Mouse (Mus musculus) stomach, postnatal 0 days (tissue): ENCODE measurements at regions not wholly inside any gene's neighbourhood (a gene's known extent, or its start where the extent isn't known, plus 50 kb on each side); places are given as distances from the start of the nearest gene placed in this dataset.

Experiments
- ATAC-seq: fragments of 200-750 bp; cut with Nextera tagmentation; 2 replicates; pipeline ENCODE4 v1.8.0; 2017; ENCODE audit not compliant: low FRiP score, low TSS enrichment
- DNase-seq: peaks from one replicate; pipeline ENCODE4 v3.0.0-alpha.2; 2016; ENCODE audit warnings: low spot score
- H3K27ac ChIP-seq: fragments of 300-500 bp; sonication (generic); replicated peaks from 2 replicates; pipeline ENCODE4 v1.5.1; 2014; ENCODE audit warnings: mild to moderate bottlenecking, control low read depth
- H3K27me3 ChIP-seq: fragments of 300-500 bp; sonication (generic); 2 replicates; pipeline ENCODE4 v1.6.1; 2014; ENCODE audit warnings: low read length; ENCODE audit not compliant: control insufficient read depth, insufficient read depth
- H3K36me3 ChIP-seq: fragments of 300-500 bp; sonication (generic); 2 replicates; pipeline ENCODE4 v1.6.1; 2014; ENCODE audit warnings: low read length, mixed read lengths; ENCODE audit not compliant: control insufficient read depth, insufficient read depth
- H3K4me1 ChIP-seq: fragments of 300-500 bp; sonication (generic); replicated peaks from 2 replicates; pipeline ENCODE4 v1.6.1; 2014; ENCODE audit warnings: antibody characterized with exemption; ENCODE audit not compliant: control insufficient read depth, insufficient read depth
- H3K4me2 ChIP-seq: fragments of 300-500 bp; sonication (generic); replicated peaks from 2 replicates; pipeline ENCODE4 v1.6.1; 2014; ENCODE audit warnings: low read depth, mild to moderate bottlenecking, control low read depth, moderate library complexity
- H3K4me3 ChIP-seq: fragments of 300-500 bp; sonication (generic); 2 replicates; pipeline ENCODE4 v1.5.1; 2014; ENCODE audit warnings: low read depth, low read length, control low read depth
- H3K9ac ChIP-seq: fragments of 300-500 bp; sonication (generic); 2 replicates; pipeline ENCODE4 v1.6.1; 2014; ENCODE audit warnings: mild to moderate bottlenecking, low read length, control low read depth, mixed read lengths
- H3K9me3 ChIP-seq: fragments of 300-500 bp; sonication (generic); 2 replicates; pipeline ENCODE4 v1.6.1; 2016; ENCODE audit warnings: low read length; ENCODE audit not compliant: control insufficient read depth
- CTCF ChIP-seq: IDR thresholded peaks from 2 replicates; pipeline ENCODE4 v1.5.1; 2016; ENCODE audit warnings: antibody characterized with exemption, low read depth, mild to moderate bottlenecking, moderate library complexity
- EP300 ChIP-seq: optimal IDR thresholded peaks from 2 replicates; pipeline ENCODE3; 2016; ENCODE audit warnings: antibody characterized with exemption
- WGBS: fragments of 180-500 bp; shearing (Covaris S2); extraction: QIAGEN DNeasy Blood & Tissue Kit; methylation state at CpG from one replicate; pipeline ENCODE4 v1.1.7; 2014; 5-methylcytosine and 5-hydroxymethylcytosine counted together

- Histone ChIP-seq H3K4me1 (no peaks in the 10 kb centered on the region), H3K9ac (no peak overlapping the region), H3K4me3 (no peak overlapping the region), H3K36me3 (no peaks in the 10 kb centered on the region), H3K27ac (no peak overlapping the region), H3K4me2 (no peak overlapping the region), H3K27me3 (no peaks in the 10 kb centered on the region), H3K9me3 (no peaks in the 10 kb centered on the region)
- no peak for DNase-seq
- TF ChIP-seq EP300 (no peak), CTCF (no peak)
- 70% methylated on average over 5 of the region's 5 CpGs for WGBS
- no peak for ATAC-seq
Observed at GRCm38 (mm10) chr1:50622870-50623607, 277.4 kb upstream of the Tmeff2 start.

GRCm38 (mm10) chr1:50629000-50629399, 271.4 kb upstream of the Tmeff2 start:
- DNase-seq (no peak), ATAC-seq (no peak)
- WGBS, result 57% methylated on average over 4 of the region's 4 CpGs
- no peak overlapping the region for H3K4me3 ChIP-seq
- no peaks in the 10 kb centered on the region for H3K9me3 ChIP-seq
- no peak overlapping the region for H3K9ac ChIP-seq
- no peak overlapping the region for H3K27ac ChIP-seq
- H3K36me3 ChIP-seq, result no peaks in the 10 kb centered on the region
- H3K4me1 ChIP-seq, result no peaks in the 10 kb centered on the region
- no peaks in the 10 kb centered on the region for H3K27me3 ChIP-seq
- no peak overlapping the region for H3K4me2 ChIP-seq
- TF ChIP-seq EP300, result no peak
- no peak for TF ChIP-seq CTCF

- TF ChIP-seq CTCF (no peak), EP300 (no peak)
- no peaks in the 10 kb centered on the region for H3K36me3 ChIP-seq
- WGBS, result 71% methylated on average over 3 of the region's 3 CpGs
- DNase-seq (no peak), ATAC-seq (no peak)
- H3K9ac ChIP-seq, result no peak overlapping the region
- H3K4me3 ChIP-seq, result no peak overlapping the region
- H3K27ac ChIP-seq, result no peak overlapping the region
- no peak overlapping the region for H3K4me2 ChIP-seq
- no peaks in the 10 kb centered on the region for H3K4me1 ChIP-seq
- no peaks in the 10 kb centered on the region for H3K27me3 ChIP-seq
- H3K9me3 ChIP-seq, result no peaks in the 10 kb centered on the region
Observed at GRCm38 (mm10) chr1:50629473-50630071, 270.9 kb upstream of the Tmeff2 start.

GRCm38 (mm10) chr1:50637992-50638391, 262.5 kb upstream of the Tmeff2 start:
- no peak overlapping the region for H3K4me2 ChIP-seq
- 84% methylated on average over 1 of the region's 1 CpGs for WGBS
- H3K4me3 ChIP-seq, result no peak overlapping the region
- no peaks in the 10 kb centered on the region for H3K9me3 ChIP-seq
- no peaks in the 10 kb centered on the region for H3K4me1 ChIP-seq
- DNase-seq (no peak), ATAC-seq (no peak)
- no peak overlapping the region for H3K27ac ChIP-seq
- H3K27me3 ChIP-seq, result no peaks in the 10 kb centered on the region
- H3K36me3 ChIP-seq, result no peaks in the 10 kb centered on the region
- no peak overlapping the region for H3K9ac ChIP-seq
- TF ChIP-seq CTCF, result no peak
- TF ChIP-seq EP300, result no peak

- Histone ChIP-seq H3K27ac (no peak overlapping the region), H3K27me3 (no peaks in the 10 kb centered on the region), H3K9me3 (no peaks in the 10 kb centered on the region), H3K9ac (no peak overlapping the region), H3K4me3 (no peak overlapping the region), H3K4me2 (no peak overlapping the region), H3K36me3 (no peaks in the 10 kb centered on the region), H3K4me1 (no peaks in the 10 kb centered on the region)
- no peak for ATAC-seq
- TF ChIP-seq CTCF (no peak), EP300 (no peak)
- DNase-seq, result no peak
- 85% methylated on average over 2 of the region's 2 CpGs for WGBS
Observed at GRCm38 (mm10) chr1:50646931-50647674, 253.3 kb upstream of the Tmeff2 start.
